Mouse (Mus musculus) CH12.LX (cell line): ENCODE measurements around the gene Arhgap6. TPM values are rescaled to one million over a fixed set of nuclear protein-coding genes. Genes with fewer than 3 reads are reported as not detected.

Experiments
- DNase-seq: peaks from one replicate; pipeline ENCODE4 v3.0.0-alpha.2; 2013; ENCODE audit errors: extremely low read depth
- H3K27ac ChIP-seq: 2 replicates; pipeline ENCODE4 v1.5.1; 2012; ENCODE audit warnings: low read depth, mild to moderate bottlenecking, control low read depth, moderate library complexity; ENCODE audit not compliant: insufficient read depth
- H3K27me3 ChIP-seq: replicated peaks from 2 replicates; pipeline ENCODE3; 2012; ENCODE audit warnings: inconsistent platforms
- H3K36me3 ChIP-seq, 2 experiments: replicated peaks in 1 of 2; 2 replicates each; pipeline versions ENCODE3 to v1.6.1; 2012; ENCODE audit warnings: inconsistent platforms in 1 of 2, low read length in 1 of 2, mild to moderate bottlenecking in 1 of 2, mixed read lengths in 1 of 2, moderate library complexity in 1 of 2; ENCODE audit not compliant: control insufficient read depth in 1 of 2, insufficient read depth in 1 of 2
- H3K4me1 ChIP-seq, 2 experiments: 2 replicates each; pipeline ENCODE4 v1.6.1; 2012; ENCODE audit warnings: inconsistent platforms in 1 of 2, moderate library complexity in 1 of 2; ENCODE audit not compliant: insufficient read depth in 2 of 2, control insufficient read depth in 1 of 2
- H3K4me2 ChIP-seq: 2 replicates; pipeline ENCODE4 v1.6.1; 2012; ENCODE audit warnings: low read depth, mild to moderate bottlenecking, control low read depth; ENCODE audit not compliant: poor library complexity, insufficient read depth, severe bottlenecking
- H3K4me3 ChIP-seq, 3 experiments: fragments of 150-350 bp in 1 of 3; sonication (generic) in 1 of 3; replicated peaks in 1 of 3; 2 replicates each; pipeline versions ENCODE3 to v1.5.1; 2011 to 2012; ENCODE audit warnings: low read depth in 2 of 3, low read length in 2 of 3, mild to moderate bottlenecking in 2 of 3, moderate library complexity in 2 of 3, control low read depth in 1 of 3, improper control_type of control experiment in 1 of 3, inconsistent platforms in 1 of 3, mixed read lengths in 1 of 3; ENCODE audit not compliant: poor library complexity in 1 of 3
- H3K79me2 ChIP-seq: replicated peaks from 2 replicates; pipeline ENCODE4 v1.6.1; 2012; ENCODE audit warnings: mild to moderate bottlenecking, moderate library complexity; ENCODE audit not compliant: control insufficient read depth, poor library complexity, insufficient read depth, severe bottlenecking; ENCODE audit errors: extremely low read depth
- H3K9ac ChIP-seq: 2 replicates; pipeline ENCODE4 v1.6.1; 2012; ENCODE audit warnings: low read depth, mild to moderate bottlenecking, control low read depth, moderate library complexity; ENCODE audit not compliant: insufficient read depth
- H3K9me3 ChIP-seq: replicated peaks from 2 replicates; pipeline ENCODE3; 2012; ENCODE audit warnings: low read length, inconsistent platforms, mixed read lengths
- CHD2 ChIP-seq: IDR thresholded peaks from 2 replicates; pipeline ENCODE4 v1.6.1; 2011; ENCODE audit warnings: low read length, improper control_type of control experiment
- ELF1 ChIP-seq: IDR thresholded peaks from 2 replicates; pipeline ENCODE4 v1.6.1; 2014; ENCODE audit warnings: low read depth, mild to moderate bottlenecking, inconsistent platforms, low read length, improper control_type of control experiment
- IRF4 ChIP-seq: IDR thresholded peaks from 2 replicates; pipeline ENCODE4 v1.6.1; 2014; ENCODE audit warnings: low read depth, mild to moderate bottlenecking, inconsistent platforms, low read length, improper control_type of control experiment
- JUND ChIP-seq: conservative IDR thresholded peaks from 2 replicates; pipeline ENCODE4 v1.6.1; 2011; ENCODE audit warnings: low read depth, low read length, improper control_type of control experiment
- MAX ChIP-seq: IDR thresholded peaks from 2 replicates; pipeline ENCODE4 v1.6.1; 2011; ENCODE audit warnings: low read length, improper control_type of control experiment
- MYC ChIP-seq: IDR thresholded peaks from 2 replicates; pipeline ENCODE4 v1.6.1; 2011; ENCODE audit warnings: low read depth, mild to moderate bottlenecking, improper control_type of control experiment, low read length
- POLR2A ChIP-seq: IDR thresholded peaks from 2 replicates; pipeline ENCODE4 v1.6.1; 2011; ENCODE audit warnings: low read depth, mild to moderate bottlenecking, improper control_type of control experiment, low read length
- RCOR1 ChIP-seq: conservative IDR thresholded peaks from 2 replicates; pipeline ENCODE4 v1.6.1; 2012; ENCODE audit warnings: low read depth, mild to moderate bottlenecking, inconsistent platforms, low read length, improper control_type of control experiment
- TBP ChIP-seq: conservative IDR thresholded peaks from 2 replicates; pipeline ENCODE4 v1.6.1; 2011; ENCODE audit warnings: low read depth, low read length, improper control_type of control experiment
- TCF12 ChIP-seq: IDR thresholded peaks from 2 replicates; pipeline ENCODE4 v1.6.1; 2014; ENCODE audit warnings: low read depth, mild to moderate bottlenecking, inconsistent platforms, low read length, improper control_type of control experiment
- ZMIZ1 ChIP-seq: IDR thresholded peaks from 2 replicates; pipeline ENCODE4 v1.6.1; 2012; ENCODE audit warnings: low read depth, mild to moderate bottlenecking, inconsistent platforms, low read length, improper control_type of control experiment
- ZNF384 ChIP-seq: IDR thresholded peaks from 2 replicates; pipeline ENCODE4 v1.6.1; 2012; ENCODE audit warnings: low read depth, low read length, improper control_type of control experiment, inconsistent platforms
- dilution Hi-C: fragments of 300-500 bp; cut with MboI; formaldehyde crosslinking; loops from 2 replicates; pipeline ENCODE4 v1.14.3; 2020; ENCODE audit warnings: low sequenced_read_pairs; ENCODE audit not compliant: extremely low pct_unique_long_range_greater_than_20kb, extremely low pct_ligation_motif_present
- in situ Hi-C: fragments of 300-500 bp; cut with MboI; formaldehyde crosslinking; loops from 3 replicates; pipeline ENCODE4 v1.14.3; 2019; ENCODE audit warnings: low sequenced_read_pairs, low pct_ligation_motif_present, low pct_unique_long_range_greater_than_20kb, mixed read lengths
- polyA plus RNA-seq: library from polyadenylated mRNA; unstranded; fragments of >175 nt; gene quantifications from 2 replicates; pipeline ENCODE4 v1.2.1, GENCODE M21; 2012; ENCODE audit warnings: low read depth; ENCODE audit not compliant: insufficient read length
- total RNA-seq, 2 experiments: library from RNA; depleted of rRNA; stranded (reverse); fragments of 300-350 nt in 1 of 2; fragments of >200 nt in 1 of 2; gene quantifications; 2 replicates each; pipeline ENCODE4 v1.2.3; 2012 to 2014

The Arhgap6 gene
- total and polyA plus RNA-seq, 3 experiments, result 0.13 to 0.47 (median 0.46) TPM

GRCm38 (mm10) chrX:169187100-169187499, 392.2 kb downstream of the Arhgap6 start, which contains the start of gene Amelx:
Gene Amelx, minus strand, starts transcription at chrX:169187200.
- dilution Hi-C loops, result no loop called here
- no peak for DNase-seq
- Histone ChIP-seq H3K9ac (no peak within 1 kb of the TSS), H3K79me2 (no peaks in the 10 kb centered on the region), H3K4me1 (no peaks in the 10 kb centered on the region), H3K4me2 (no peak within 1 kb of the TSS), H3K36me3 (no peaks in the 10 kb centered on the region), H3K4me3 (no peak within 1 kb of the TSS), H3K27me3 (no peaks in the 10 kb centered on the region), H3K9me3 (no peaks in the 10 kb centered on the region), H3K27ac (no peak within 1 kb of the TSS)
- in situ Hi-C loops, result no loop called here
- TF ChIP-seq CHD2, result no peak
- TF ChIP-seq ZNF384, result no peak
- TF ChIP-seq IRF4, result no peak

- H3K4me3 ChIP-seq, result no peak overlapping the region
- dilution Hi-C loops (no loop called here), in situ Hi-C loops (no loop called here)
- no peaks in the 10 kb centered on the region for H3K4me1 ChIP-seq
- no peaks in the 10 kb centered on the region for H3K27me3 ChIP-seq
- H3K79me2 ChIP-seq, result no peaks in the 10 kb centered on the region
- no peaks in the 10 kb centered on the region for H3K9me3 ChIP-seq
- no peak overlapping the region for H3K9ac ChIP-seq
- H3K36me3 ChIP-seq, result no peaks in the 10 kb centered on the region
- no peak for DNase-seq
- no peak for TF ChIP-seq MAX
- H3K4me2 ChIP-seq, result no peak overlapping the region
- H3K27ac ChIP-seq, result no peak overlapping the region
Observed at GRCm38 (mm10) chrX:169210019-169210418, 415.1 kb downstream of the Arhgap6 start.

- Histone ChIP-seq H3K9me3 (no peaks in the 10 kb centered on the region), H3K4me1 (no peaks in the 10 kb centered on the region; a peak in 1 of 4 replicates), H3K4me2 (no peak overlapping the region), H3K4me3 (no peak overlapping the region), H3K9ac (no peak overlapping the region), H3K27ac (no peak overlapping the region), H3K36me3 (no peaks in the 10 kb centered on the region), H3K27me3 (no peaks in the 10 kb centered on the region), H3K79me2 (no peaks in the 10 kb centered on the region)
- dilution Hi-C loops, result no loop called here
- in situ Hi-C loops, result no loop called here
- DNase-seq, result no peak
- TF ChIP-seq TBP (no peak), POLR2A (no peak), TCF12 (no peak), JUND (no peak), ELF1 (no peak), MAX (no peak), RCOR1 (no peak), ZMIZ1 (no peak), MYC (no peak)
Observed at GRCm38 (mm10) chrX:169220064-169220463, 425.2 kb downstream of the Arhgap6 start.
